Mouse (Mus musculus) erythroblast, embryonic 14.5 days (primary cell): ENCODE data around the gene Prune2.

Source experiments
- GATA1 ChIP-seq: IDR thresholded peaks from 2 replicates; pipeline ENCODE4 v1.6.1; 2012; ENCODE audit warnings: low read length, inconsistent platforms, mixed read lengths
- TAL1 ChIP-seq: IDR thresholded peaks from 3 replicates; pipeline ENCODE4 v1.6.1; 2012; ENCODE audit warnings: low read length, inconsistent platforms, mixed read lengths

DNA sequence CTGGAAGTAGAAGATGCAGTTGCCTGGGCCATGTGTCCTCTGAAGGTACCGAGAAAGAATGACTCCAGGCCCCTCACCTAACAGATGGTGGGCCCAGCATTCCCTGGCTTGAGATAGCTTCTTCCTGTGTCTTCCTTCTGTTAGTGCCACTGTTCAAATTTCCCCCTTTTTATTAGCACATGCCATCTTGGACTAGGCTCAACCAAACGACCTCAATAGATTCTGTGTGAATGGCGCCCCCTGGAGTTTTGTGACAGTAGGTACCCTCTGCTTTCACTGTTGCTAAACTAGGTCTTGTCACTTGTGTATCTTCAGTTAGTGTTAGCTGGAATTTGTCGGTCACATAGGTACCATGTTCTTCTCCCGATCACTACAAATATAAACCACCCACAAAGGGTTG is 29.0 kb downstream of the Prune2 start:
- TF ChIP-seq GATA1, result no peak
- TF ChIP-seq TAL1, result no peak
